Mouse (Mus musculus) stomach, postnatal 0 days (tissue): ENCODE results near the gene Ercc2. TPM values are rescaled to one million over a fixed set of nuclear protein-coding genes. Genes with fewer than 3 reads are reported as not detected.
A peak's percentile ranks its signal among the peaks of the same experiment; 100 is the strongest.

ENCODE experiments used
- ATAC-seq: fragments of 200-750 bp; cut with Nextera tagmentation; 2 replicates; pipeline ENCODE4 v1.8.0; 2017; ENCODE audit not compliant: low FRiP score, low TSS enrichment
- DNase-seq: peaks from one replicate; pipeline ENCODE4 v3.0.0-alpha.2; 2016; ENCODE audit warnings: low spot score
- H3K27ac ChIP-seq: fragments of 300-500 bp; sonication (generic); replicated peaks from 2 replicates; pipeline ENCODE4 v1.5.1; 2014; ENCODE audit warnings: mild to moderate bottlenecking, control low read depth
- H3K27me3 ChIP-seq: fragments of 300-500 bp; sonication (generic); 2 replicates; pipeline ENCODE4 v1.6.1; 2014; ENCODE audit warnings: low read length; ENCODE audit not compliant: control insufficient read depth, insufficient read depth
- H3K36me3 ChIP-seq: fragments of 300-500 bp; sonication (generic); 2 replicates; pipeline ENCODE4 v1.6.1; 2014; ENCODE audit warnings: low read length, mixed read lengths; ENCODE audit not compliant: control insufficient read depth, insufficient read depth
- H3K4me1 ChIP-seq: fragments of 300-500 bp; sonication (generic); replicated peaks from 2 replicates; pipeline ENCODE4 v1.6.1; 2014; ENCODE audit warnings: antibody characterized with exemption; ENCODE audit not compliant: control insufficient read depth, insufficient read depth
- H3K4me2 ChIP-seq: fragments of 300-500 bp; sonication (generic); replicated peaks from 2 replicates; pipeline ENCODE4 v1.6.1; 2014; ENCODE audit warnings: low read depth, mild to moderate bottlenecking, control low read depth, moderate library complexity
- H3K4me3 ChIP-seq: fragments of 300-500 bp; sonication (generic); 2 replicates; pipeline ENCODE4 v1.5.1; 2014; ENCODE audit warnings: low read depth, low read length, control low read depth
- H3K9ac ChIP-seq: fragments of 300-500 bp; sonication (generic); 2 replicates; pipeline ENCODE4 v1.6.1; 2014; ENCODE audit warnings: mild to moderate bottlenecking, low read length, control low read depth, mixed read lengths
- H3K9me3 ChIP-seq: fragments of 300-500 bp; sonication (generic); 2 replicates; pipeline ENCODE4 v1.6.1; 2016; ENCODE audit warnings: low read length; ENCODE audit not compliant: control insufficient read depth
- CTCF ChIP-seq: IDR thresholded peaks from 2 replicates; pipeline ENCODE4 v1.5.1; 2016; ENCODE audit warnings: antibody characterized with exemption, low read depth, mild to moderate bottlenecking, moderate library complexity
- EP300 ChIP-seq: optimal IDR thresholded peaks from 2 replicates; pipeline ENCODE3; 2016; ENCODE audit warnings: antibody characterized with exemption
- WGBS: fragments of 180-500 bp; shearing (Covaris S2); extraction: QIAGEN DNeasy Blood & Tissue Kit; methylation state at CpG from one replicate; pipeline ENCODE4 v1.1.7; 2014; 5-methylcytosine and 5-hydroxymethylcytosine counted together
- polyA plus RNA-seq: library from polyadenylated mRNA; unstranded; fragments of >200 nt; fragmentation: Nextera tagmentation; extraction: Ambion mirVana; gene quantifications from 2 replicates; pipeline ENCODE4 v1.2.1, GENCODE M21; 2015

Gene Ercc2
- polyA plus RNA-seq, 1 experiment from 2014 or later, result 6.0 TPM

GRCm38 (mm10) chr7:19360944-19361343, 20.9 kb upstream of the Ercc2 start:
- Histone ChIP-seq H3K27ac (peak overlapping the region; percentile 93), H3K27me3 (no peaks in the 10 kb centered on the region), H3K4me3 (peak overlapping the region; percentile 73), H3K4me1 (peaks cover 3% of the 10 kb centered on the region; the same call in 1 of the 2 replicates), H3K9ac (peak overlapping the region; percentile 73), H3K9me3 (no peaks in the 10 kb centered on the region), H3K36me3 (no peaks in the 10 kb centered on the region), H3K4me2 (peak overlapping the region; percentile 92)
- TF ChIP-seq CTCF, result no peak
- TF ChIP-seq EP300, result no peak
- peak; percentile 93 for DNase-seq
- ATAC-seq, result peak; percentile 80
- WGBS, result under 1% methylated on average over 27 of the region's 27 CpGs

DNA sequence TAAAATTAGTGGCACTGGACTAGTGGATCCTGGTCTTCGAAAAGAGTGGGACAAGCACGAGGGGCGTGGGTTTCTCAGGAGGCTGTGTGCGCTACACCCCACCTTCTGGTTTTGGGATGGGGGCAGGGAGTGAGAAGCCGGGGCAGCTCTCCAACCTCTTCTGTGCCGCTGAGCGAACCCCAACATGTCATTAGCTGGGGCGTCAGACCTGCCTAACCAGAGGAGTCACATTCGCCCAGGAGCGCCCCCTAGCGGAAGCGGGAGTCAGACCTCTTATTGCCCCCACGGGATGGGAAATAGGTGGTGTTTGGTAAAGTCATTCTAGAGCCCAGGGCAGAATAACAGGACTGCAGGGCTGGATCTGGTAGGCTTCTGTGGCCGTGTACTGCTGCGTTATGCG, 20.1 kb upstream of the Ercc2 start:
- Histone ChIP-seq H3K27ac (peak overlapping the region; percentile 93), H3K36me3 (no peaks in the 10 kb centered on the region), H3K4me1 (peaks cover 3% of the 10 kb centered on the region; the same call in 1 of the 2 replicates), H3K4me3 (peak overlapping the region; percentile 73), H3K9me3 (no peaks in the 10 kb centered on the region), H3K27me3 (no peaks in the 10 kb centered on the region), H3K4me2 (peak overlapping the region; percentile 92), H3K9ac (peak overlapping the region; percentile 73)
- WGBS, result 11% methylated on average over 16 of the region's 16 CpGs
- DNase-seq, result peak; percentile 91
- ATAC-seq, result peak; percentile 6; the same call in 1 of the 2 replicates
- peak; percentile 84 for TF ChIP-seq CTCF
- no peak for TF ChIP-seq EP300

- peak overlapping the region; percentile 18; the same call in 1 of the 2 replicates for H3K9ac ChIP-seq
- DNase-seq, result no peak
- H3K27ac ChIP-seq, result peak overlapping the region; percentile 93
- H3K27me3 ChIP-seq, result no peaks in the 10 kb centered on the region
- peaks cover 3% of the 10 kb centered on the region; the same call in 1 of the 2 replicates for H3K4me1 ChIP-seq
- H3K4me2 ChIP-seq, result peak overlapping the region; percentile 92
- no peaks in the 10 kb centered on the region for H3K36me3 ChIP-seq
- WGBS, result 58% methylated on average over 4 of the region's 4 CpGs
- ATAC-seq, result no peak
- peak overlapping the region; percentile 73 for H3K4me3 ChIP-seq
- H3K9me3 ChIP-seq, result no peaks in the 10 kb centered on the region
- TF ChIP-seq EP300, result no peak
Measured at GRCm38 (mm10) chr7:19362276-19362675, 19.5 kb upstream of the Ercc2 start.

- peaks cover 3% of the 10 kb centered on the region; the same call in 1 of the 2 replicates for H3K4me1 ChIP-seq
- no peaks in the 10 kb centered on the region for H3K9me3 ChIP-seq
- 4% methylated on average over 18 of the region's 18 CpGs for WGBS
- no peak overlapping the region for H3K4me3 ChIP-seq
- no peaks in the 10 kb centered on the region for H3K27me3 ChIP-seq
- H3K4me2 ChIP-seq, result peak overlapping the region; percentile 35
- no peaks in the 10 kb centered on the region for H3K36me3 ChIP-seq
- H3K9ac ChIP-seq, result no peak overlapping the region
- TF ChIP-seq EP300 (no peak), CTCF (peak; percentile 93)
- peak; percentile 53 for ATAC-seq
- peak; percentile 93 for DNase-seq
- H3K27ac ChIP-seq, result peak overlapping the region; percentile 80
Measured at GRCm38 (mm10) chr7:19363881-19364280, 17.9 kb upstream of the Ercc2 start.

- Histone ChIP-seq H3K27ac (peak overlapping the region; percentile 80), H3K36me3 (no peaks in the 10 kb centered on the region), H3K27me3 (no peaks in the 10 kb centered on the region), H3K9me3 (no peaks in the 10 kb centered on the region), H3K4me2 (no peak overlapping the region), H3K9ac (no peak overlapping the region), H3K4me3 (no peak overlapping the region), H3K4me1 (peaks cover 6% of the 10 kb centered on the region; the same call in 1 of the 2 replicates)
- TF ChIP-seq EP300 (peak; percentile 69), CTCF (no peak)
- 52% methylated on average over 4 of the region's 4 CpGs for WGBS
- peak; percentile 44 for DNase-seq
- peak; percentile 21; the same call in 1 of the 2 replicates for ATAC-seq
Measured at GRCm38 (mm10) chr7:19365376-19365775, 16.4 kb upstream of the Ercc2 start.

GRCm38 (mm10) chr7:19368380-19368779, 13.4 kb upstream of the Ercc2 start:
- Histone ChIP-seq H3K9ac (no peak overlapping the region), H3K36me3 (0 out of 2 replicates have a peak, but pooled peaks cover 3% of the 10 kb centered on the region), H3K27ac (no peak overlapping the region), H3K9me3 (no peaks in the 10 kb centered on the region), H3K4me1 (peaks cover 2% of the 10 kb centered on the region; the same call in 1 of the 2 replicates), H3K27me3 (no peaks in the 10 kb centered on the region), H3K4me2 (no peak overlapping the region), H3K4me3 (no peak overlapping the region)
- TF ChIP-seq EP300 (no peak), CTCF (no peak)
- ATAC-seq (no peak), DNase-seq (peak; percentile 62)
- 22% methylated on average over 16 of the region's 16 CpGs for WGBS
